Mouse (Mus musculus) MEL-GATA-1-ER (cell line): ENCODE measurements around the gene Lkaaear1.

ENCODE experiments used
- DNase-seq: peaks from one replicate; pipeline ENCODE4 v3.0.0-alpha.2; 2012; ENCODE audit warnings: low read depth; ENCODE audit errors: extremely low read depth

Lkaaear1 gene

GRCm38 (mm10) chr2:181684713-181685112 lies 13.5 kb downstream of the Lkaaear1 start:
- DNase-seq, result peak; percentile 95

GRCm38 (mm10) chr2:181683381-181683780 lies 14.9 kb downstream of the Lkaaear1 start:
- no peak for DNase-seq

DNA sequence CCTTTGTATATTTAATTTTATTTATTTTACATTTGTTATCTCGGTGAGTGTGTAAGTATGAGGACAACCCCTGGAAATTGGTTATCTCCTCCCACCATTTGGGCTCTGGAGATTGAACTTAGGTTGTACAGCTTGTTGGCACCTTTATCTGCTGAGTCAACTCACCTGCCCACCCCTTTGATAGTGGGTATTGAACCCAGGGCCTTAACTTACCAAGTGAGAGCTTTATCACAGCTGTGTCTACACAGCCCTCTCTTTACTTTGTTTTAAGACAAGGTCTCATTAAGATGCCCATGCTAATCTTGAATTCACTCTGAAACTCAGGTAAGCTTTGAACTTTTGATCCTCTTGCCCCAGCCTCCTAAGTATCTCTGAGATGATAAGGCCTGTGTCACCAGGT lies 16.3 kb downstream of the Lkaaear1 start:
- no peak for DNase-seq

- DNase-seq, result no peak
These were observed 17.5 kb downstream of the Lkaaear1 start for GRCm38 (mm10) chr2:181680716-181681117.

- DNase-seq, result peak; percentile 46
These were observed 18.1 kb downstream of the Lkaaear1 start, which contains the start of gene Tcea2 for GRCm38 (mm10) chr2:181679951-181680715. TSS of gene Tcea2 (plus strand) at chr2:181680310.

GRCm38 (mm10) chr2:181678780-181679179 lies 19.5 kb downstream of the Lkaaear1 start:
- peak; percentile 72 for DNase-seq

- no peak for DNase-seq
These were observed 20.5 kb downstream of the Lkaaear1 start for GRCm38 (mm10) chr2:181677755-181678098.

GRCm38 (mm10) chr2:181677096-181677754 lies 21.0 kb downstream of the Lkaaear1 start:
- DNase-seq, result no peak

- no peak for DNase-seq
These were observed 21.8 kb downstream of the Lkaaear1 start for GRCm38 (mm10) chr2:181676424-181676823.

DNA sequence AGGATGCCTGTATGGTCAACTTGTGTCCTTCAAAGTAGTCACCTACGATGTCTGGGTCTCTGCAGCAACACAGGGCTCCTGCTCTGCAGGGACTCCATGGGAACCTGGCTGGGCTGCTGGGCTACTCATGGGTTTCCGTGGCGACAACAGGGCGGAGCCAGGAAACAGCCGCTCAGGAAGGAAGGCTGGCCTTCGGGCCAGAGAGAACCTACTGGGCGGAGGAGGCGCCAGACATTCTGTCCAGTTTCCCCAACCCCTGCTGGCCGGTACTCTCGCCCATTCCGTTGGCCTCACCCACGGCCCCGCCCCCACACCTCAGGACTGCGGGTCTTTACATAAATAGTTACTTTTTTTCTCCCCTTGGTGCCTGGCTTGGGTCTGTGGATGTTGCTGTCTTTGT lies 22.8 kb downstream of the Lkaaear1 start:
- no peak for DNase-seq

DNA sequence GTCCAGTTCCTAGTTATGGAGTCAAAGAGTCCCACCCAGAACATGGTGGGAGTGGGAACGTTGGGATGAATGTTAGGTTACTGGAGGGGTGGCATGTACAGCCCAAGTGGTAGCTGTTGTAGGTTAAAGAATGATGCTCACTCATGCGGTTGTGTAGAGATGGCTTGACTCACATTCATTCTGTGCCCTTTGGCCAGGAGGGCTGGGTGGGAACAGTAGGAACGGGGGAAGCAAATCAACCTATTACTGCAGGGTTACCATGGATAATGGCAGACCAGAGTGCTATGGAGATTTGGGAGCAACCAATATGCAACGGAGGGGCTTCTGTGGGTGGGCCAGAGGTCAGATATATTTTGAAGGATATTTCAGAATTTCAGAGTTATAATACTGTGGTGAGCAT lies 23.3 kb downstream of the Lkaaear1 start:
- DNase-seq, result no peak

GRCm38 (mm10) chr2:181673501-181673900 lies 24.7 kb downstream of the Lkaaear1 start:
- no peak for DNase-seq

DNA sequence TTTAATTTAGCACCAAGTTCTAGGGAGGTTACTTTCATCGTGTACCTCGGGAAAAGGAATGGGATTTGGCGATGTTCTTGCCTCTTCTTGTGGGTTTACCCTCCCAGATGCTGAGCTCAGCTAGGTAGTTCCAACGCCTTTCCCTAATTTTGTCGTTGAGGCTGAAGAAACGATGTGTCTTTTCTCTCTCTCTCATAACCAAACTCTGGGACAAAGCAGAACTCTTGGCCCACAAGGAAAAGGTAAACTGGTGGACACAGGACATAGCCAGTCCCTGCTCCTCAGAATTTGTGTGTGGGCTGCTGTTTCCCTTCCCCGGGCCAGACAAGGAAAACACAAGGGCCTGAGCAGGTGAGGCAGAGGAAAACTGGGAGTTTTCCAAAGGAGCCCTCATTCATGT lies 26.3 kb downstream of the Lkaaear1 start:
- no peak for DNase-seq

- no peak for DNase-seq
These were observed 26.9 kb downstream of the Lkaaear1 start, which contains the start of gene Sox18 for GRCm38 (mm10) chr2:181671326-181671725. TSS of gene Sox18 (minus strand) at chr2:181671640.

DNA sequence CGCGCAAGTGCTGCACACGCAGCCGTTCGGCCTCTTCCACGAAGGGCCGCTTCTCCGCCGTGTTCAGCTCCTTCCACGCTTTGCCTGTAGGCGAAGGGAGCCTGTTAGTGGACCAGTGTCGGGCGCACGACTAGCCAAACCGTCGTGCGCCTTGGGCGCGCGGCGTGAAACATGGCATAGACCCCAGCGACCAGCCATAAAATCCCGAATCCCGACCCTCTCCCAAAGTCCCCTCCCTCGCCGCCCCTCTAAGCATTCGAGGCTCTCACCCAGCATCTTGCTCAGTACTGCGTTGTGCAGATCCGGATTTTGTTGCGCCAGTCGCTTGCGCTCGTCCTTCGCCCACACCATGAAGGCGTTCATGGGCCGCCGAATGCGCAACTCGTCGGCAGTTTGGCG lies 27.3 kb downstream of the Lkaaear1 start:
- no peak for DNase-seq

DNA sequence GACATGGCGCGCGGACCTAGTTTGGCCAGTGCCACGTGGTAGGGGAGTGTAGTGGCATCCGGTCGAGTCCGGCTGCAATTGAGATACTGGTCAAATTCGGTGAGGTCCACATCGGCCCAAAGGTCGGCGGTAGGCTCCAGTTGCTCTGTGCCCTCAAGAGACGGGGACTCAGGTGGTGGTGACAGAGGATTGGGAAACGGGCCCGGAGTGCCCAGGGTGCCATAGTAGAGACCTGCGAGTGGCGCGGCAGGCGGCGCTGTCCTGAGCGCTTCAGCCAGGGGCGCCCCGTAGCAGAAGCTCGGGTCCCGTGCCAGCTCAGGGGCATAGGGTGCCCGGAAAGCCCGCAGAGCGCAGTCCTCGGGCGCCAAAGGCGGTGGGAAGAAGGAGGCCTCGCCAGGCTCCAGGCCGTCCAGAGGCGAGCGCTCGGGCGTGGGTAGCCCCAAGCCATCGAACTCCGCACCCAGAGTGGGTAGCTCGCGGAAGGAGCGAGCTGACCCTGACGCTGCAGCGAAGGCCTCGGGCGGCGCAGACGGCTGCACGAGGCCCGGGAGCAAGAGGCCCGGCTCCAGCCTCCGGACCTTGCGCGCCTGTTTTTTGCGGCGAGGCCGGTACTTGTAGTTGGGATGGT lies 27.8 kb downstream of the Lkaaear1 start:
- DNase-seq, result no peak

DNA sequence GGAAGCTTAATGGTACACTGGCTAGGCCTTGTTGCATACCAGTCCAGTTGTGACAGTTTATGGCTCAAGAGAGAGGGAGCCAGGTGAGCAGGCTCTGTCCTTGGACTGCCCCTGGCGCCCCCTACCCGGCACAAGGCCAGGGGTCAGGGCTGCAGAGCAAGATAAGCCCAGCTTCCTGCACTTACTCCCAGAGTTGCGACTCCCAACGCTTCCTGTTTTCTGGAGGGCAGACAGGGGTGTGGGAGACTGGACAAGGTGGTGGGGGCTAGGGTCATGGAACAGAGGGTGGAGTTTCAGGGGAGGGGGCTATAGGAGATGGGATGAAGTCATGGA lies 35.0 kb downstream of the Lkaaear1 start:
- DNase-seq, result no peak

DNA sequence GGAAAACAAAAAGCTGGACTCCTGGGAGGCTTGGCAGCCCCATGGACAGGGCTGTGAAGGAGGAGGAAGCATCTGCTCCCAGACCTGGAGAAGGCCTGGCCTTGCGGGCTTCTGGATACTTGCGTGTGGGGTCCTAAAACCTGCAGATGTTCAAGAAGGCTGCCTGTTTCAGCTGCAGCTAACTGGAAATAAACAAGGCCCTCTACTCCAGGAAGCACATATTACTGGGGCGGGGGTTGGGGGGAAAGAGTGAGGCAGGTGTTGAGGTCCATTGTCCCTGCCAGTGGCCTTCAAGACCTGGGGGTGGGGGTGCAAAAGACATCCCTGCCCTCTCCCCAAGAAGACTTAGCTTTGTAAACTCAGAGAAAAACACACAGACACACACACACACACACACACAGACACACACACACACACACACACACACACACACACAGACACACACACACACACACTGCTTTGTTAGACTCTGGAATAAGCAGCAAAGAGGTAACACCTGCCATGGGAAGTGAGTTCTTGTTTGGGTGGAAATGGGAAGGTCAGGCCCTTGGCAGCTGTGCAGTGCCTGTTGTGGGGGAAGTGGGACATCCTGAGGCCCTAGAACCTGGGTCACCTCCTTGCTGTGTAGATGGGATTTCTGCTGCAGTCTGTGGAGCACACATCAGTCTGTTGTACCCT lies 35.5 kb downstream of the Lkaaear1 start:
- no peak for DNase-seq

DNA sequence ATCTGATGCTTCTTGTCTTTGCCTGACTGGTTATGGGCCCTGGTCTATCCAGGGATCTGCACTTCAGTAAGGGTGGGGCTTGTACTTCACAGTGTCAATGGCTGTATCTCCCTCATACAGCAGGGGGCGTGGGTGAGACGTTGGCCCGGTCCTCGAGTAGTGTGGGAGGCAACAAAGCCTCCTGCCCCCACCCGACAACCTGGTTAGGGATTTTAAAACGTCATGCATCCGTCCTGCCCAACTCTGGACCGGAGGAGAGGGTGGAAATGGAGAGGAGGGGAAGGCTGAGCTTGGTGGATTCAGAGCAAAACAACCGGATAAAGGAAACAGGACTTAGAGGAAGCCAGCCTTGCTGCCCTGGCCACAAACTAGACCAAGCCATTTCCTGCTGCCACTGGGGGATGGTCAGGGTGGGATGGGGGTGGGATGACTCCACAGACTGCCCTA lies 38.6 kb downstream of the Lkaaear1 start:
- DNase-seq, result peak; percentile 33

- no peak for DNase-seq
These were observed 39.2 kb downstream of the Lkaaear1 start for GRCm38 (mm10) chr2:181658930-181659555.

DNA sequence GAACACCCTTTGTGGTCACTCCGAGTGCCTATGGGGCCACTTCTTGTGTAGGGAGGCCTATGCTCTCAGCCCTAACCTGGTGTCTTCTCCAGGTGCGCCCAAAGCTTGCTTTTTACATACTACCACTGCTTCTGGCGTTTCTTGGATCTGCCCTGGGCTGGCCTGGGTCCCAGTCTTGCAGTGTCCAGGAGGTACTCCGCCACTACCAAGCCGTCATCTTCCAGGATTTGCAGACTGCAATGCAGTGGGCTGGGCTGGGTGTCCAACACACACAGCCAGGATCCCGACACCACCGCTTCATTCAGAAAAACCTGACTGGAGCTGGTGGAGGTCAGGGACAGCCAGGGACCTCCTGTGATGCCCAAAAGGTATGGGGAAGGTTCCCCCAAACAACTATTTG lies 39.7 kb downstream of the Lkaaear1 start:
- no peak for DNase-seq
